Mouse (Mus musculus) kidney, adult 2 months (tissue): Measurements from ENCODE around the gene Stk25. TPM values are rescaled to one million over a fixed set of nuclear protein-coding genes. Genes with fewer than 3 reads are reported as not detected.
A peak's percentile ranks its signal among the peaks of the same experiment; 100 is the strongest.

ENCODE experiments used
- DNase-seq: peaks from one replicate; pipeline ENCODE4 v3.0.0; 2021
- H3K27ac ChIP-seq: fragments of 200-500 bp; 2 replicates; pipeline ENCODE4 v1.5.1; 2012; ENCODE audit warnings: low read depth, low read length, control low read depth, inconsistent platforms; ENCODE audit not compliant: insufficient read depth
- H3K27me3 ChIP-seq: fragments of 200-500 bp; replicated peaks from 2 replicates; pipeline ENCODE4 v1.6.1; 2012; ENCODE audit warnings: mild to moderate bottlenecking, moderate library complexity, low read length, inconsistent platforms; ENCODE audit not compliant: control insufficient read depth, insufficient read depth
- H3K36me3 ChIP-seq: fragments of 200-500 bp; 2 replicates; pipeline ENCODE4 v1.6.1; 2012; ENCODE audit warnings: mild to moderate bottlenecking, moderate library complexity, low read length, inconsistent platforms; ENCODE audit not compliant: control insufficient read depth, insufficient read depth
- H3K4me1 ChIP-seq: fragments of 200-500 bp; 2 replicates; pipeline ENCODE4 v1.6.1; 2011; ENCODE audit warnings: low read length; ENCODE audit not compliant: control insufficient read depth, insufficient read depth
- H3K4me3 ChIP-seq: fragments of 200-500 bp; 2 replicates; pipeline ENCODE4 v1.5.1; 2011; ENCODE audit warnings: mild to moderate bottlenecking, low read depth, low read length, control low read depth; ENCODE audit not compliant: insufficient read depth
- CTCF ChIP-seq: fragments of 200-500 bp; conservative IDR thresholded peaks from 2 replicates; pipeline ENCODE4 v1.5.1; 2011; ENCODE audit warnings: low read depth, mild to moderate bottlenecking, control low read depth, low read length, moderate library complexity, mixed read lengths; ENCODE audit not compliant: insufficient read depth, insufficient read length
- POLR2A ChIP-seq: fragments of 200-500 bp; IDR thresholded peaks from one replicate; pipeline ENCODE4 v1.6.1; 2011; ENCODE audit warnings: low read depth, low read length, control low read depth
- WGBS: fragments of 180-500 bp; shearing (Covaris S2); methylation state at CpG from one replicate; pipeline ENCODE4 v1.1.7; 2018; 5-methylcytosine and 5-hydroxymethylcytosine counted together
- polyA plus RNA-seq: library from polyadenylated mRNA; depleted of rRNA; stranded (reverse); fragments of >200 nt; gene quantifications from 2 replicates; pipeline ENCODE4 v1.2.3, GENCODE M21; 2012

Stk25 gene
- polyA plus RNA-seq, 1 experiment: 102 TPM

GRCm38 (mm10) chr1:93668791-93669548 is 10.5 kb upstream of the Stk25 start:
- H3K4me1 ChIP-seq: peaks cover 2% of the 10 kb centered on the region; the same call in 1 of the 2 replicates
- H3K27me3 ChIP-seq: no peaks in the 10 kb centered on the region
- peak overlapping the region; percentile 66 for H3K27ac ChIP-seq
- TF ChIP-seq POLR2A: no peak
- peak; percentile 66 for TF ChIP-seq CTCF
- H3K36me3 ChIP-seq: no peaks in the 10 kb centered on the region
- peak overlapping the region; percentile 63 for H3K4me3 ChIP-seq
- peak; percentile 91 for DNase-seq
- 11% methylated on average over 17 of the region's 17 CpGs for WGBS

GRCm38 (mm10) chr1:93667760-93668400 is 9.4 kb upstream of the Stk25 start:
- peak; percentile 34 for DNase-seq
- H3K27me3 ChIP-seq: no peaks in the 10 kb centered on the region
- peaks cover 2% of the 10 kb centered on the region; the same call in 1 of the 2 replicates for H3K4me1 ChIP-seq
- H3K36me3 ChIP-seq: no peaks in the 10 kb centered on the region
- H3K27ac ChIP-seq: peak overlapping the region; percentile 46; the same call in 1 of the 2 replicates
- 39% methylated on average over 13 of the region's 13 CpGs for WGBS
- H3K4me3 ChIP-seq: no peak overlapping the region
- TF ChIP-seq POLR2A (no peak), CTCF (no peak)

- 51% methylated on average over 5 of the region's 5 CpGs for WGBS
- no peak overlapping the region for H3K27ac ChIP-seq
- H3K4me1 ChIP-seq: no peaks in the 10 kb centered on the region
- no peaks in the 10 kb centered on the region for H3K27me3 ChIP-seq
- no peak for DNase-seq
- H3K36me3 ChIP-seq: no peaks in the 10 kb centered on the region
- no peak for TF ChIP-seq CTCF
- TF ChIP-seq POLR2A: no peak
- H3K4me3 ChIP-seq: no peak overlapping the region
Observed at GRCm38 (mm10) chr1:93657025-93657360, 1.5 kb downstream of the Stk25 start.

GRCm38 (mm10) chr1:93656325-93657024 is 2.0 kb downstream of the Stk25 start:
- no peaks in the 10 kb centered on the region for H3K36me3 ChIP-seq
- H3K4me1 ChIP-seq: no peaks in the 10 kb centered on the region
- H3K27me3 ChIP-seq: no peaks in the 10 kb centered on the region
- H3K4me3 ChIP-seq: no peak overlapping the region
- DNase-seq: no peak
- 81% methylated on average over 7 of the region's 7 CpGs for WGBS
- TF ChIP-seq POLR2A: no peak
- no peak for TF ChIP-seq CTCF
- H3K27ac ChIP-seq: no peak overlapping the region

GRCm38 (mm10) chr1:93654798-93655197 is 3.7 kb downstream of the Stk25 start:
- H3K4me1 ChIP-seq: no peaks in the 10 kb centered on the region
- WGBS: 59% methylated on average over 2 of the region's 2 CpGs
- H3K27me3 ChIP-seq: no peaks in the 10 kb centered on the region
- H3K36me3 ChIP-seq: no peaks in the 10 kb centered on the region
- no peak overlapping the region for H3K27ac ChIP-seq
- no peak for DNase-seq
- no peak for TF ChIP-seq POLR2A
- TF ChIP-seq CTCF: no peak
- H3K4me3 ChIP-seq: no peak overlapping the region

GRCm38 (mm10) chr1:93654275-93654674 is 4.2 kb downstream of the Stk25 start:
- no peak overlapping the region for H3K27ac ChIP-seq
- no peaks in the 10 kb centered on the region for H3K36me3 ChIP-seq
- WGBS: 26% methylated on average over 2 of the region's 2 CpGs
- no peak for DNase-seq
- TF ChIP-seq POLR2A (no peak), CTCF (no peak)
- H3K27me3 ChIP-seq: no peaks in the 10 kb centered on the region
- no peak overlapping the region for H3K4me3 ChIP-seq
- no peaks in the 10 kb centered on the region for H3K4me1 ChIP-seq

GRCm38 (mm10) chr1:93649604-93650172 is 8.8 kb downstream of the Stk25 start:
- no peak for DNase-seq
- no peaks in the 10 kb centered on the region for H3K36me3 ChIP-seq
- no peaks in the 10 kb centered on the region for H3K4me1 ChIP-seq
- no peaks in the 10 kb centered on the region for H3K27me3 ChIP-seq
- H3K27ac ChIP-seq: no peak overlapping the region
- no peak overlapping the region for H3K4me3 ChIP-seq
- TF ChIP-seq POLR2A: no peak
- TF ChIP-seq CTCF: no peak
- 76% methylated on average over 5 of the region's 5 CpGs for whole genome bisulfite sequencing
